Mouse (Mus musculus): ENCODE measurements at regions not wholly inside any gene's neighbourhood (a gene's known extent, or its start where the extent isn't known, plus 50 kb on each side); places are given as distances from the start of the nearest gene placed in this dataset.

- no peak for ATAC-seq (ENCODE audit: borderline replicate concordance, extremely low read depth, low FRiP score, low TSS enrichment)
- H3K9me3 ChIP-seq, result no peaks in the 10 kb centered on the region
- H3K27ac ChIP-seq, result no peak overlapping the region
- H3K4me2 ChIP-seq, result no peak overlapping the region
- 70% methylated on average over 1 of the region's 1 CpGs for WGBS
- no peaks in the 10 kb centered on the region for H3K4me1 ChIP-seq
- no peaks in the 10 kb centered on the region for H3K36me3 ChIP-seq
- no peak overlapping the region for H3K9ac ChIP-seq
- no peak overlapping the region for H3K4me3 ChIP-seq
- no peaks in the 10 kb centered on the region for H3K27me3 ChIP-seq
These were observed 441.5 kb downstream of the Ebf1 start for GRCm38 (mm10) chr11:45058658-45059057.

GRCm38 (mm10) chr11:45066592-45066991, 449.5 kb downstream of the Ebf1 start:
- WGBS, result 74% methylated on average over 3 of the region's 3 CpGs
- no peaks in the 10 kb centered on the region for H3K4me1 ChIP-seq
- no peak overlapping the region for H3K4me2 ChIP-seq
- no peaks in the 10 kb centered on the region for H3K9me3 ChIP-seq
- H3K9ac ChIP-seq, result no peak overlapping the region
- ATAC-seq (ENCODE audit: borderline replicate concordance, extremely low read depth, low FRiP score, low TSS enrichment), result no peak
- H3K27ac ChIP-seq, result no peak overlapping the region
- no peak overlapping the region for H3K4me3 ChIP-seq
- H3K36me3 ChIP-seq, result no peaks in the 10 kb centered on the region
- no peaks in the 10 kb centered on the region for H3K27me3 ChIP-seq

- WGBS, result 71% methylated on average over 1 of the region's 1 CpGs
- Histone ChIP-seq H3K27ac (no peak overlapping the region), H3K4me3 (no peak overlapping the region), H3K9ac (no peak overlapping the region), H3K27me3 (no peaks in the 10 kb centered on the region), H3K4me2 (no peak overlapping the region), H3K36me3 (no peaks in the 10 kb centered on the region), H3K4me1 (no peaks in the 10 kb centered on the region), H3K9me3 (no peaks in the 10 kb centered on the region)
- no peak for ATAC-seq (ENCODE audit: borderline replicate concordance, extremely low read depth, low FRiP score, low TSS enrichment)
These were observed 453.2 kb downstream of the Ebf1 start for GRCm38 (mm10) chr11:45070280-45070679.

- H3K9ac ChIP-seq, result no peak overlapping the region
- no peaks in the 10 kb centered on the region for H3K4me1 ChIP-seq
- H3K4me2 ChIP-seq, result no peak overlapping the region
- H3K27me3 ChIP-seq, result no peaks in the 10 kb centered on the region
- H3K9me3 ChIP-seq, result no peaks in the 10 kb centered on the region
- WGBS, result 88% methylated on average over 2 of the region's 2 CpGs
- no peaks in the 10 kb centered on the region for H3K36me3 ChIP-seq
- no peak overlapping the region for H3K27ac ChIP-seq
- no peak overlapping the region for H3K4me3 ChIP-seq
- no peak for ATAC-seq (ENCODE audit: borderline replicate concordance, extremely low read depth, low FRiP score, low TSS enrichment)
These were observed 454.1 kb downstream of the Ebf1 start for GRCm38 (mm10) chr11:45071195-45071594.

GRCm38 (mm10) chr11:45084506-45085037, 467.5 kb downstream of the Ebf1 start:
- H3K27ac ChIP-seq, result no peak overlapping the region
- H3K4me1 ChIP-seq, result no peaks in the 10 kb centered on the region
- no peaks in the 10 kb centered on the region for H3K36me3 ChIP-seq
- no peak for ATAC-seq (ENCODE audit: borderline replicate concordance, extremely low read depth, low FRiP score, low TSS enrichment)
- 71% methylated on average over 4 of the region's 4 CpGs for WGBS
- no peak overlapping the region for H3K9ac ChIP-seq
- no peaks in the 10 kb centered on the region for H3K27me3 ChIP-seq
- no peak overlapping the region for H3K4me2 ChIP-seq
- no peaks in the 10 kb centered on the region for H3K9me3 ChIP-seq
- no peak overlapping the region for H3K4me3 ChIP-seq

- H3K27ac ChIP-seq, result no peak overlapping the region
These were observed 468.0 kb downstream of the Ebf1 start for GRCm38 (mm10) chr11:45085145-45085544.

GRCm38 (mm10) chr11:45087186-45087915, 470.2 kb downstream of the Ebf1 start:
- Histone ChIP-seq H3K9me3 (no peaks in the 10 kb centered on the region), H3K36me3 (no peaks in the 10 kb centered on the region), H3K27ac (no peak overlapping the region), H3K4me3 (no peak overlapping the region), H3K9ac (no peak overlapping the region), H3K4me2 (no peak overlapping the region), H3K4me1 (no peaks in the 10 kb centered on the region), H3K27me3 (no peaks in the 10 kb centered on the region)
- no peak for ATAC-seq (ENCODE audit: borderline replicate concordance, extremely low read depth, low FRiP score, low TSS enrichment)
- 40% methylated on average over 5 of the region's 5 CpGs for WGBS

More at GRCm38 (mm10) chr11:45085145-45085544, 468.0 kb downstream of the Ebf1 start:
- Histone ChIP-seq H3K4me1 (no peaks in the 10 kb centered on the region), H3K27me3 (no peaks in the 10 kb centered on the region), H3K4me2 (no peak overlapping the region), H3K4me3 (no peak overlapping the region), H3K9me3 (no peaks in the 10 kb centered on the region), H3K9ac (no peak overlapping the region), H3K36me3 (no peaks in the 10 kb centered on the region)
- no peak for ATAC-seq (ENCODE audit: borderline replicate concordance, extremely low read depth, low FRiP score, low TSS enrichment)

- no peak overlapping the region for H3K4me3 ChIP-seq
- 74% methylated on average over 1 of the region's 1 CpGs for WGBS
- H3K4me1 ChIP-seq, result no peaks in the 10 kb centered on the region
- no peak overlapping the region for H3K27ac ChIP-seq
- H3K36me3 ChIP-seq, result no peaks in the 10 kb centered on the region
- H3K27me3 ChIP-seq, result no peaks in the 10 kb centered on the region
- H3K4me2 ChIP-seq, result no peak overlapping the region
- ATAC-seq (ENCODE audit: borderline replicate concordance, extremely low read depth, low FRiP score, low TSS enrichment), result no peak
- H3K9me3 ChIP-seq, result no peaks in the 10 kb centered on the region
- H3K9ac ChIP-seq, result no peak overlapping the region
These were observed 471.2 kb downstream of the Ebf1 start for GRCm38 (mm10) chr11:45088286-45088685.

GRCm38 (mm10) chr11:45089561-45089960, 472.4 kb downstream of the Ebf1 start:
- H3K9me3 ChIP-seq, result no peaks in the 10 kb centered on the region
- no peaks in the 10 kb centered on the region for H3K27me3 ChIP-seq
- no peak for ATAC-seq (ENCODE audit: borderline replicate concordance, extremely low read depth, low FRiP score, low TSS enrichment)
- H3K4me3 ChIP-seq, result no peak overlapping the region
- WGBS, result 62% methylated on average over 3 of the region's 3 CpGs
- H3K27ac ChIP-seq, result no peak overlapping the region
- H3K36me3 ChIP-seq, result no peaks in the 10 kb centered on the region
- no peak overlapping the region for H3K9ac ChIP-seq
- no peak overlapping the region for H3K4me2 ChIP-seq
- no peaks in the 10 kb centered on the region for H3K4me1 ChIP-seq

- WGBS, result 69% methylated on average over 12 of the region's 12 CpGs
These were observed 486.6 kb downstream of the Ebf1 start for GRCm38 (mm10) chr11:45103498-45104336.

GRCm38 (mm10) chr11:45116702-45117101, 499.6 kb downstream of the Ebf1 start:
- no peaks in the 10 kb centered on the region for H3K9me3 ChIP-seq
- no peak overlapping the region for H3K4me2 ChIP-seq
- no peaks in the 10 kb centered on the region for H3K36me3 ChIP-seq
- no peaks in the 10 kb centered on the region for H3K27me3 ChIP-seq
- H3K4me1 ChIP-seq, result no peaks in the 10 kb centered on the region
- ATAC-seq (ENCODE audit: borderline replicate concordance, extremely low read depth, low FRiP score, low TSS enrichment), result no peak
- H3K27ac ChIP-seq, result no peak overlapping the region
- 90% methylated on average over 1 of the region's 1 CpGs for WGBS
- H3K9ac ChIP-seq, result no peak overlapping the region
- no peak overlapping the region for H3K4me3 ChIP-seq

More at GRCm38 (mm10) chr11:45103498-45104336, 486.6 kb downstream of the Ebf1 start:
- Histone ChIP-seq H3K36me3 (no peaks in the 10 kb centered on the region), H3K27ac (no peak overlapping the region), H3K4me2 (no peak overlapping the region), H3K27me3 (no peaks in the 10 kb centered on the region), H3K9me3 (no peaks in the 10 kb centered on the region), H3K4me1 (no peaks in the 10 kb centered on the region), H3K9ac (no peak overlapping the region), H3K4me3 (no peak overlapping the region)
- ATAC-seq (ENCODE audit: borderline replicate concordance, extremely low read depth, low FRiP score, low TSS enrichment), result no peak

GRCm38 (mm10) chr11:45123276-45123675, 506.2 kb downstream of the Ebf1 start:
- no peaks in the 10 kb centered on the region for H3K27me3 ChIP-seq
- H3K9ac ChIP-seq, result no peak overlapping the region
- 77% methylated on average over 2 of the region's 2 CpGs for WGBS
- no peak overlapping the region for H3K4me2 ChIP-seq
- no peak overlapping the region for H3K4me3 ChIP-seq
- no peaks in the 10 kb centered on the region for H3K9me3 ChIP-seq
- H3K27ac ChIP-seq, result no peak overlapping the region
- ATAC-seq (ENCODE audit: borderline replicate concordance, extremely low read depth, low FRiP score, low TSS enrichment), result no peak
- H3K36me3 ChIP-seq, result no peaks in the 10 kb centered on the region
- no peaks in the 10 kb centered on the region for H3K4me1 ChIP-seq
